Mouse (Mus musculus) limb, embryonic 11.5 days (tissue): ENCODE data around the gene Zfp944. TPM values are rescaled to one million over a fixed set of nuclear protein-coding genes. Genes with fewer than 3 reads are reported as not detected.

Experiments
- polyA plus RNA-seq: library from polyadenylated mRNA; unstranded; fragments of >200 nt; fragmentation: Nextera tagmentation; extraction: Ambion mirVana; gene quantifications from 2 replicates; pipeline ENCODE4 v1.2.1, GENCODE M21; 2014

Gene Zfp944
- polyA plus RNA-seq, 1 experiment from 2014 or later, result 17.9 TPM

Other genes starting within 250 kb of the Zfp944 start
- gene Zfp947, start 195.2 kb downstream of the Zfp944 start, polyA plus RNA-seq, result 2.1 and 2.3 TPM in 2 replicates
- 1.9 and 2.4 TPM in 2 replicates for gene Zfp994, start 135.8 kb downstream of the Zfp944 start, polyA plus RNA-seq
- 12.2 and 13.1 TPM in 2 replicates for gene CT030661.1, start 46.6 kb downstream of the Zfp944 start, polyA plus RNA-seq
- gene Zfp758, start 53 bp upstream of the Zfp944 start, polyA plus RNA-seq, result 8.5 and 9.0 TPM in 2 replicates
- 25.3 and 25.7 TPM in 2 replicates for gene Zfp946, start 62.8 kb upstream of the Zfp944 start, polyA plus RNA-seq
- not detected in 2 replicates for gene Vmn2r111, start 212.1 kb upstream of the Zfp944 start, polyA plus RNA-seq
- not detected in 2 replicates for gene Vmn2r112, start 239.6 kb upstream of the Zfp944 start, polyA plus RNA-seq